Mouse (Mus musculus) cerebellum, adult 9-10 months (tissue): ENCODE measurements around the gene Mef2d.
"Not testable (repeated sequence)": the region's sequence is repeated elsewhere in the genome, so short reads cannot be mapped to it uniquely, and the experiment has no call there.

Experiments used
- DNase-seq: peaks from one replicate; pipeline ENCODE4 v3.0.0; 2022

Gene Mef2d

DNA sequence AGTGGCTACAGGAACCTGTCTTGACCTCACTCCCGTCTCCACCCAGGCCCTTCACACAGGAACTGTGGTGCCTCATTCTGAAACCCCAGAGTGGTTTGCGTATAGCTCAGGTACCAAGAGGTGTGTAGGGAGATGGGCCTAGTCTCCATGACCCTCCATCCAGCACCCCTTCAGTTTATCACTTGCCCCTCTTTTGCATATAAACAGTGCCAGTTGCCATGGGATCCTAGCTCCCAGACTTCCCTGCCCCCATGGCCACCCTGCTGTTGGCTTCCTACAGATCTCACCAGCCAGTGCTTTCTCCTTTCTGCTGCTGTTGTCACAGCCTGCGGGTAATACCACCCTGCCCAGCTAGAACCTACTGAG, 8.8 kb downstream of the Mef2d start:
- no peak for DNase-seq

- peak; percentile 85 for DNase-seq
Measured at GRCm38 (mm10) chr3:88152056-88152455, 9.9 kb downstream of the Mef2d start.

- no peak for DNase-seq
Measured at GRCm38 (mm10) chr3:88153290-88154011, 11.3 kb downstream of the Mef2d start.

DNA sequence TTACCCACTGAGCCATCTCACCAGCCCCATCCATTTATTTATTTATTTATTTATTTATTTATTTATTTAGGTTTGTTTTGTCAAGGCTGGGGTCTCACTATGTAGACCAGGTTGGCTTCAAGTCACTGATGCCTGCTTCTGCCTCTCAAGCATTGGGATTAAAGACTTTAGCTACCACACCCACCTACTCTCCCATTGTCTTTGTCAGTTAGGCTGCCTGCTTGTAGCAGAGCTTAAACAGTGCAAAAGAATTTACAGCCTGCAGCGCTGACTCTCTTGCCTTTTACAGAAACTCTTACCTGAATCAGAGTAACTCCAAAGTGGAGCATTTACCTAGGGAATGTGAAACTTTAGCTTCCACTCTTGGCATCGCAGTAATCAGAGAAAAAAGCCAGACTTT, 12.1 kb downstream of the Mef2d start:
- DNase-seq: no peak

- DNase-seq: no peak
Measured at GRCm38 (mm10) chr3:88156817-88157216, 14.6 kb downstream of the Mef2d start.

GRCm38 (mm10) chr3:88157771-88158597, 15.8 kb downstream of the Mef2d start:
- DNase-seq: no peak

GRCm38 (mm10) chr3:88158991-88159390, 16.8 kb downstream of the Mef2d start:
- no peak for DNase-seq

GRCm38 (mm10) chr3:88160856-88161255, 18.7 kb downstream of the Mef2d start:
- no peak for DNase-seq

GRCm38 (mm10) chr3:88162259-88162658, 20.1 kb downstream of the Mef2d start:
- peak; percentile 93 for DNase-seq

DNA sequence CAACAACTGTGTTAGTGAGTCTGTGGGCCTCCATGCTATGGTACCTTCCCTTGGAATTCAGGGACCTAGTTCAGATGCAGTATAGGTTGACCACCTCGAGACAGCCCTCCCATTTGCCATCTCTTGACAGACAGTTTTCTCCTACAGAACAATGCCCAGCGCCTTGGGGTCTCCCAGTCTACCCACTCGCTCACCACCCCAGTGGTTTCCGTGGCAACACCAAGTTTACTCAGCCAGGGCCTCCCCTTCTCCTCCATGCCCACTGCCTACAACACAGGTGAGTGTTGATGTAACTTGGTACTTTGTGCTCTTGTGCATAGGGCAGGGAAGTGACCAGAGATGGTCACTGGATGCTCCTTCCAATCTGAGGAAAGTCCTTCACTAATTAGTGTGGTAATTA, 20.6 kb downstream of the Mef2d start:
- DNase-seq: no peak

DNA sequence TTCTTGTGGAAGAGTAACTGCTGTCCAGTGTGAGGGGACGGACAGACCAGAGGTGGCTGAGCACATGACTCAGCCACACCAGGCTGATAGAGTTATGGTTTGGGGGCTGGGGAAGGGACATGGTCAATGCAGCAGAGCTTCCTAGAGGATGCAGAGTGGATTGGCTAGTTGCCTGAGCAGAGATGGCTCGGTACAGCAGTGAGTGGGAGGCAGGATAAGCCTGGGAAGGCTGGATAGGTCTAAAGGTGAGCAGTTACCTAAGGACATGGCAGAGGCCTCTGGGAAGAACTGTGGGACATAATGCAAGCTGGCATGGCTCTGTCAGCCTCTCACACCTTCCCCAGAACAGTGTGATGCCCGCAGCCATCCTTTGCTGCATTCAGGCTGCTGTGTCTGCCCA, 21.7 kb downstream of the Mef2d start:
- DNase-seq: no peak

- no peak for DNase-seq
Measured at GRCm38 (mm10) chr3:88164263-88164662, 22.1 kb downstream of the Mef2d start.

DNA sequence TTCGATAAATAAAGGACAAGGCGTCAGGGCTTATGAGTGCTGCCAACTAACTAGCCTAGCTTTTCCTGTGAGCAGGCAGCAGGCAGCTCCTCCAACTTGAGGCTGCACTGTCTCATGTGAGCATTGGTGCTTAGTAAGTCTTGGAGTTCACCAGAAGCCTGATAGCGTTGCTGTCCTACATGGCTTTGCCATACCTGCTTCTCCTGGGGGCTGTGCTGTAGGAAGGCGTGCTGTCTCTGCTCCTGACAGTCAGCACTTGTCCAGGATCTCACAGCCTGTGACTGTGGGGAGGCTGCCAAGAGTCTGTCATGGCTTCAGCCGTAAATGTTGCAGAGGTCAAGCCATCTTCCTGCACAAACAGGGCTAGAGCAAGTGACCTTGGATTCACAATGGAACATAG, 23.9 kb downstream of the Mef2d start:
- DNase-seq: no peak

DNA sequence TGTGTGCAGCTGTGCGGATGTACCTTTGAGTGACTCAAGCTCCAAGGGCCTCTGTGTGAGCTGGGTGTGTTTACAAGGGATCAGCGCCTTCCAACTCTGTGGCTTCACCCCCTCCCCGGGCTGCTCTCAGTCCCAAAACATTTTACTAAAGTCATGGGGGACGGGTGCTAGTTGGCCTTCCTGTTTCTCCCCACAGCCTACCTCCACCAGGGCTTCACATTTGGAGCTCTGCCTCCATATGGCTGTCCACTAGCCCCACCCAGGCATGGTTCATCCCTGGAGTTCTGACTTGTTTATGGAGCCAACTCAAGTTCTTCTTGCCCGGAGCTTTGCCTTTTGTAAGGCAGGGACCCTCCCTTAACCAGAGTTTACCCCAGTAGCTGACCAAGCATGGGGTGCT, 28.2 kb downstream of the Mef2d start:
- DNase-seq: no peak

DNA sequence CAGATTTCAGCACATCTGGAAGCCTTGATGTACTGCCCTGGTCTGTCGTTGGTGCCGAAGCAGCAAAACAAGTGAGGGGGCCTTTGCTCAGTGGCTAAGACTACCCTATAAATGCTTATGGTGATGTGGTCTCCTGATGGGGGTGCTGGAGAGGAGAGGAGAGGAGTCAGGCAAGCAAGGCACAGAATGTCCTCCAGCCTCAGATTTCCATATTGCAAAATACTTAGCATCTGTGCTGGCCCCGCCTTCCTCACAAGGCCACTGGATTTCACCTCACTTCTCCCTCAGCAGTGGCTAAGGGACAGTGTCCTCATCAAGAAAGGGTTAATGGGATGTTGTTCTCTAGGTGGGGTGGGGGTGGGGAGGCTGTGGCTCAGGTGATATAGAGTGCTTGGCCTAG, 30.3 kb downstream of the Mef2d start:
- no peak for DNase-seq

DNA sequence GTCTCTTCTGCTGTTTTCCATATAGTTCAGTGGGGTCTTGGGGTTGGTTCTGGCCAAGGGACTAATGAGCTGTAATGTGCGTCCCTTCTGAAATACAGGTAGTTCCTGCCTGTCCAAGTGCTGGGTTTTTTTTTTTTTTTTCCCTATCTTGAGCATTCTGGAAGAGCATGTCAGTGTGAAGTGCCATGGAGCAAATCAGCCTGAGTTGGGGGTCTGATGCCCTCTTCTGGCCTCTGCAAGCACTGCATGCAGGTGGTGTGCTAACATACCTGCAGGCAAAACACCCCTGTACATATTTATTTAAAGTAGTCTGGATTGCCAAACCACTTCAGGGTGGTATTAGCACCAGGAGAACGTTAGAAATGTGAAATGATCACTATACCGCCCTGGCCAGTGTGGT, 31.2 kb downstream of the Mef2d start:
- DNase-seq: peak; percentile 86

DNA sequence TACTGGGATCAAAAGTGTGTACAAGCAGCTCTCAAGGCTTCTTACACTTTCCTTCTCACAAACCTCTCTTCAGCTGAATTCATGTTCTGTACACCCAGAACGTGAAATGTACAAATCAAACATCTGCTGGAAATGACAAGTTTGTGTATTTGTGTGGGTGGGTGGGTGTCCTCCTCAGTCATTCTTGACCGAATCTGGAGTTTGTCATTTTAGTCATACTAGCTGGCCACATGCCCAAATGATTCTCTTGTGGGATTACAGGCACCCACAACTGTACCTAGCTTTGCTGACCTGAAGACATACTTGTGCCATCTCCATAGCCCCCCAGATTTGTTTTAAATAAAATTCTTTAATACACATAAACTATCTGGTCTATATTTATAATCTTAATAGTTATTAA, 32.7 kb downstream of the Mef2d start:
- no peak for DNase-seq

- DNase-seq: no peak
Measured at GRCm38 (mm10) chr3:88177106-88177505, 34.9 kb downstream of the Mef2d start.

DNA sequence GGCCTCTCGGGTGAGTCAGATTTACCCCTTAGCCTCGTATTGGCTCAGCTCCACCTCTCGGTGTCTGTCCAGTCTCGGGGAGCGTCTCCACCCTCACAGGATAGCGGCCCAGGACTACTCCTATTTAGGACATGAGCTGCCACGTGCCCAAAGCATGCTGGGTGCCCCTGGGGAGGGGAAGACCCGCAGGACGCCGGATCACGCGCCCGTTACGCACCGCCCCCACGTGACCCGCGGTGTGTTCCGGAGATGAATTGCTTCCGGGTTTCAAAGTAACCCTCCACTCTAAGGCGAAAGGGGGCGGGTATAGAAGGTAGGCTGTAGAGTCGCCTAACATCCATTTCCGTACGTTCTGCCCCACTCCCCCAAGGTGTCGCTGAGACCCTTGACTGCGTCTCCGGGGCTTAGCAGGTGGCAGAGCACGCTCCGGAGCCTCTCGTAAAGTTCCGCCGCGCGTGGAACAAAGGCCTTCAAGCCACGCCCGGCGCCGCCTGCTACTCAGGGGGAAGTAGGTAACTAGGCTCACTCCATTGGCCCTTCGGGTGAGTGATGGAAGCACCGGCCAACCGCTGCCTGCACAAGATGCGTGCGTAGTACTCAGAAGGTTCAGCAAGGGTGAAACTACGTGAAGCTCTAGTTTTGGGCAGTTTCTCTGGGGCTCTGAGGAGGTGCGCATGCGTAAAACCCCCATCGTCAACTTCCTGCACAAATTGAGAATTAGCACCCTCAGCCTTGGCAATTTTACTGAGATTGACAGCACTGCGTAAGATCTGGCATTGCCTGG, 35.6 kb downstream of the Mef2d start:
- peak; percentile 100 for DNase-seq

- DNase-seq: not testable (repeated sequence)
Measured at GRCm38 (mm10) chr3:88178346-88178733, 36.2 kb downstream of the Mef2d start.

GRCm38 (mm10) chr3:88178986-88179385, 36.8 kb downstream of the Mef2d start:
- no peak for DNase-seq

DNA sequence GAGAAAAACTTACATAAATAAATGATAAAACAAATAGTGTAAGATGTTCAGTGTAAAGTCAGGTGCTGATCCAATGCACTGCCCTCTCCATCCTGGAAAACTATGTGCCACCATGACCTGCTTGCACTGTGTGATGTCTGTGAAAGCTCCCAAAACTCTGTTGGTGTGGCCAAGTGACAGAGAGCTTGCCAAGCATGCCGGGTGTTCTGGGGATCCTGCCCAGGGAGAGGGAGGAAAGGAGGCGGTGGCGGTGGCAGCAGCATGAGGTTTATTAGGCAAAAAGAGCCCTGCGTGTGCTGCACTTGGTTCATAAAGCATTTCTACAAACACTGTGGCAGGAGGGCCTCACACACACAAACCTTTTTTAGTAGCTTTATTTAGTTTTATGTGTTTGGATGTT, 39.2 kb downstream of the Mef2d start:
- peak; percentile 78 for DNase-seq

GRCm38 (mm10) chr3:88186424-88186823, 44.3 kb downstream of the Mef2d start:
- DNase-seq: no peak

GRCm38 (mm10) chr3:88191146-88191545, 49.0 kb downstream of the Mef2d start:
- DNase-seq: no peak
